Mouse (Mus musculus) spleen, adult 12 weeks (tissue): ENCODE results near the gene Vcam1.

Experiments used
- DNase-seq: peaks from one replicate; pipeline ENCODE4 v3.0.0; 2022; ENCODE audit warnings: low spot score

Vcam1 gene

GRCm38 (mm10) chr3:116126508-116127190 lies 2.8 kb downstream of the Vcam1 start:
- DNase-seq, result no peak

GRCm38 (mm10) chr3:116126070-116126469 lies 3.4 kb downstream of the Vcam1 start:
- DNase-seq, result no peak

- DNase-seq, result no peak
Observed at GRCm38 (mm10) chr3:116123827-116124226, 5.7 kb downstream of the Vcam1 start.

GRCm38 (mm10) chr3:116122696-116123095 lies 6.8 kb downstream of the Vcam1 start:
- DNase-seq, result no peak

- DNase-seq, result no peak
Observed at GRCm38 (mm10) chr3:116121026-116121425, 8.5 kb downstream of the Vcam1 start.

GRCm38 (mm10) chr3:116120391-116120790 lies 9.1 kb downstream of the Vcam1 start:
- DNase-seq, result no peak

GRCm38 (mm10) chr3:116119162-116119561 lies 10.3 kb downstream of the Vcam1 start:
- no peak for DNase-seq

- no peak for DNase-seq
Observed at GRCm38 (mm10) chr3:116117046-116117445, 12.4 kb downstream of the Vcam1 start.

- no peak for DNase-seq
Observed at GRCm38 (mm10) chr3:116114249-116115188, 15.0 kb downstream of the Vcam1 start.

GRCm38 (mm10) chr3:116113443-116114241 lies 15.8 kb downstream of the Vcam1 start:
- no peak for DNase-seq

- no peak for DNase-seq
Observed at GRCm38 (mm10) chr3:116112816-116113405, 16.6 kb downstream of the Vcam1 start.

GRCm38 (mm10) chr3:116105713-116106112 lies 23.8 kb downstream of the Vcam1 start:
- DNase-seq, result no peak

GRCm38 (mm10) chr3:116104866-116105647 lies 24.4 kb downstream of the Vcam1 start:
- no peak for DNase-seq

- no peak for DNase-seq
Observed at GRCm38 (mm10) chr3:116104270-116104669, 25.2 kb downstream of the Vcam1 start.

GRCm38 (mm10) chr3:116100850-116101249 lies 28.6 kb downstream of the Vcam1 start:
- no peak for DNase-seq

GRCm38 (mm10) chr3:116095934-116096333 lies 33.6 kb downstream of the Vcam1 start:
- no peak for DNase-seq

- DNase-seq, result no peak
Observed at GRCm38 (mm10) chr3:116095312-116095711, 34.2 kb downstream of the Vcam1 start.

- no peak for DNase-seq
Observed at GRCm38 (mm10) chr3:116094886-116095285, 34.6 kb downstream of the Vcam1 start.

- DNase-seq, result no peak
Observed at GRCm38 (mm10) chr3:116094288-116094687, 35.2 kb downstream of the Vcam1 start.

- no peak for DNase-seq
Observed at GRCm38 (mm10) chr3:116092547-116092946, 36.9 kb downstream of the Vcam1 start.

- no peak for DNase-seq
Observed at GRCm38 (mm10) chr3:116091706-116092105, 37.8 kb downstream of the Vcam1 start.
